Mouse (Mus musculus) cerebellum, adult 11-12 months (tissue): ENCODE data around the gene Rasgrf2.

Experiments used
- DNase-seq: peaks from one replicate; pipeline ENCODE4 v3.0.0; 2022

Gene Rasgrf2

DNA sequence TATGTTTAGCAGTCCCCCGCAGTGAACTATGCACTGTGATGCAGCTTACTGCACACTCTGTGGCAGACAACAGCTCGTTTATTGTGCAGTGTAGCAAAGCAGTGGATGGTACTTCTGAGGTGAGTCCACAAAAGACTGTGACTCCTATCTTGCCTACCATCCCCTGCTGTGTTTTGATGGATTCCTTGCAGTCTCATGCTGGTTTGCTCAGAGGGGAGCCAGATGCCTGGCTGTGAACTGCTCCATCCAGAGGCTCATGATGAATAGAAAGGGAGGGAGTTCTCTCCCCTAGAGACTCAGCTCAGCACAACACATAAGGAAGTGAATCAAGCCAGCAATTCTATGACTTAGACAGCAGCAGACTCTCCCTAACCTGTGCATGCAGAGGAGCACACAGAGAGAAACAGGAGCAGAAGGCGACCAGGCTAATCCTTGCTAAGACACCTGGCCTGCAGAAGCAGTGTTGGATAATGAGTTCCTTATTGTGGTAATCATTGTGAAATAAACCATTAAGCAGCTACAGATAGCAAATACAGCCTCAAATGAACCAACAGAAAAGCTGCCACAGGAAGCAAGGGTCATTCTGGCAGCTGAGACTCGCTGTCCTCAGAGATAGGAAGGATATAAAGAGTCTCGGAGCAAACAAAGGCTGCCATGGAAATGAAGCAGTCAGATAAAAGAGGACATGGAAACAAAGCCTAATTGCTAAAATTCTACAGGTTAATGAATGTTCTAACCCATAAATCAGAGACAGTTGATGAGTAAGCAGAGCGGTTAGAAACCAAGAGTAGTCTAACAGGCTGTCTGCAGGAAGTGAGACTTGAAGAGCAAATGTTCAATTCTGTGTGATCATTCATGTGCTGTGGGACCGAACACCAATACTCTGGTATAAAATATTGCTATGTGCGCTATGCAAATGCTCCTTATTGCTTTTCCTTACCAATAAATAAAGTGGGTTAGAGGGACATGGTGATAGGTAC lies 89.6 kb downstream of the Rasgrf2 start:
- DNase-seq = no peak

GRCm38 (mm10) chr13:92030364-92031057 lies 100.9 kb downstream of the Rasgrf2 start:
- no peak for DNase-seq

GRCm38 (mm10) chr13:92029666-92030065 lies 101.8 kb downstream of the Rasgrf2 start:
- DNase-seq = no peak

GRCm38 (mm10) chr13:92027951-92028350 lies 103.5 kb downstream of the Rasgrf2 start:
- DNase-seq = no peak

DNA sequence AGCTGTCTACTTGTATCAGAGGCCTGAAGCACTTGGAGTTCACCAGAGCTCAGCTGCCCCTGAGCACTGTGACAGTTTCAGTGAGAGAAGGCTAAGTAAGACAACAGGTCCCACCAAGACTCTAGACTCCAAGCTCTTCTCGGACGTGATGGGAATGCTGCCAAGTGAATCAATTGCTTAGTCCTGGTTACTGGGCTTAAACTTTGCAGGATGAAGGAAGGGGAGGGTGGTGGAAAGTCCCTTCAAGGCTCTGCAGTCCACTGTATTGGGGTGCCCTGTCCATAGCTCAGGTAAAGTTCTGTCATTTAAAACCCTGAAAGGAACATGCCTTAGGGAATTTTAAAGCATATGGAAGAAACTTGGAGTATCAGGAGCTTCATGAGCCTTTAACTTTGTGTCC lies 104.8 kb downstream of the Rasgrf2 start:
- DNase-seq = no peak

DNA sequence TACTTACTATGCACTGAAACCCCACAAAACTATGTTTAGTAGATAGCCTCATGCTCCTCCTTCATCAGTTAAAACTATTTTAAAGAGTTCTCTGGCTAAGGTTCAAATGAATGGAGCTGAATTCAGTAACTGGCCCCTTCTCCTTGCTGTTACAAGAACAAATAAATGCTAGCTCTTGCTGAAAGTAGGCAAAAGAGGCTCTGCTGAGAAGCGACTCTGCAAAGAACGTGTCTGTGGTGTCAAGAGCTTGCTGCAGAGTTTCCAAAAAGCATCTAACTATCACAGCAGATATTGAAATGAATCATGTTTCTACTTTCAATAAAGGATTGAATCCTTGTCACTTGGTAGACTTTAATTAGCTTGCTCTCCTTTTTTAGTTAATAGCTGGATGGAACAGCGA lies 106.3 kb downstream of the Rasgrf2 start:
- no peak for DNase-seq

- no peak for DNase-seq
Measured at GRCm38 (mm10) chr13:92022202-92022601, 109.3 kb downstream of the Rasgrf2 start.

DNA sequence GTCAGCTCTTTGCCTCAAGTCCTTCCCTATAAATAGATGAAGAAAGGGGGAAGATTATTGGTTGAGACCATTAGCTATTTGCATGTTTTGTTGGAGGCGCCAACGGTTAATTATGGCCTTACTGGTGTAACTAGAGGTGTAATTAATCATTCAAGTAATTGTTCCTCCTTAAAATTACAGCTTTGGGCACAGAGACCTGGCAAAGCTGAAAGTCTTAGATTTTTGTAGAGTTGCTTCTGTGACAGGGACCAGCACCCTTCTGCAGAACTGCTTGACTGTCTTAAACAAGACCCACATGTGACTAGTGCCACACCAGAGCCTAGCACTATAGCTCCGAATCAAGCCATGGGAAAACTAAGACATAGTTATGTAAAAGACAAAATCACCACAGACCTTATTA lies 134.5 kb downstream of the Rasgrf2 start:
- no peak for DNase-seq

- DNase-seq = no peak
Measured at GRCm38 (mm10) chr13:91991412-91991811, 140.0 kb downstream of the Rasgrf2 start.

GRCm38 (mm10) chr13:91990709-91991284 lies 140.7 kb downstream of the Rasgrf2 start:
- DNase-seq = no peak

- DNase-seq = no peak
Measured at GRCm38 (mm10) chr13:91988378-91988777, 143.1 kb downstream of the Rasgrf2 start.

GRCm38 (mm10) chr13:91986958-91987357 lies 144.5 kb downstream of the Rasgrf2 start:
- no peak for DNase-seq

- DNase-seq = no peak
Measured at GRCm38 (mm10) chr13:91985915-91986589, 145.4 kb downstream of the Rasgrf2 start.

DNA sequence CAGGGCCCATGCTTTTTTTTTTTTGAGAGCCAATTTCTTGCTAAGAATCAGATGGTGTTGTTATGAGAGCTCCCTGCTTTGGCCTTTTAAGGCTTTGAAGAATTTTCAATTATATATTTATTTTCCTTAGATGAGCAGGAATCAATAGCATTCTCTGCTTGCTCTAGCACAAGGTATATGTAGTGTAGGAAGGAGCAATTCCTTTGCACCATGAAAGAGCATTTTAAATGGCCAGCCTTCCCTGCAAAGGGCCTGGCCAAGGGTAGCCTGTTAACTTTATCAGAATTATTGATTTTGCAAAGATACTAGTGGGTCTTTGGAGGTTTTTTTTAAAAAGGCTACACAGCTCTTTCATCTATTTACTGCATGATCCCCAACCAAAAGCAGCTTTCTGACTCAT lies 146.4 kb downstream of the Rasgrf2 start:
- DNase-seq = no peak

- DNase-seq = no peak
Measured at GRCm38 (mm10) chr13:91982080-91982479, 149.4 kb downstream of the Rasgrf2 start.

DNA sequence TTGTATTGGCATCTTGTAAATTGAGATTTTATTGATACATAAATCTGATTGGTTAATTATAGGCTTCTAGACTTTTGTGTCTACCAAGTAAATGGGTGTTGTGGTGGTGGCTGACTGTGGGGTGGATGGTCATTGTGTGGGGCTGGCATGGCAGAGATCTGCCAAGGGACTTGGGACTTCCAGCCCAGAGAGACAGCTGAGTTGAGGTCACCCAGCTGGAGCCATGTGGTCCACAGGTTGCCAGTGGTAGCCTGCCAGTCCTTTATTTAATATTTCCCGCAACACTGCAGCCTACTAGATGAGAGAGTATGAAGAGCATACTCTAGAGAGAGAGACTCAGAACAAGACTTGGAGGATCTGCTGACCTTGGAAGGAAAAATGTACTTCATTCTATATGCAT lies 150.0 kb downstream of the Rasgrf2 start:
- no peak for DNase-seq

- no peak for DNase-seq
Measured at GRCm38 (mm10) chr13:91976971-91977370, 154.5 kb downstream of the Rasgrf2 start.

DNA sequence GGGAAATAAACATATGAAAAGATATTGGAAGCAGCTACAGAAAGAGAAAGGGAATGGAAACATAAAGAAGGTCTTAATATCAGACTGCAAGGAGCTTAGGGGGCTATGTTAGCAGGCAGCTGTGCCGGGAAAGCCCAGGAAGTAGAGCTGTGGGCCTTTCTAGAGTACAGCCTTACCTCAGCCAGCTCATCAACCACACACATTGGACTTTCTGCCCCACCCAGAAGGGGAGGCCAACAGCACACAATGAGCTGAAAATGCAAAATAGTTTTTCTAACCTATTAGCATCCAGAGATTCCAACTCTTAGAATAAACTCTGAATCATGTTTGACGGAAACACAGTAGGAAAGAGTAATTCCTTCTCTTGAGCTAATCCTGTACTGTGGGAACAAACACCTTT lies 154.9 kb downstream of the Rasgrf2 start:
- DNase-seq = no peak

DNA sequence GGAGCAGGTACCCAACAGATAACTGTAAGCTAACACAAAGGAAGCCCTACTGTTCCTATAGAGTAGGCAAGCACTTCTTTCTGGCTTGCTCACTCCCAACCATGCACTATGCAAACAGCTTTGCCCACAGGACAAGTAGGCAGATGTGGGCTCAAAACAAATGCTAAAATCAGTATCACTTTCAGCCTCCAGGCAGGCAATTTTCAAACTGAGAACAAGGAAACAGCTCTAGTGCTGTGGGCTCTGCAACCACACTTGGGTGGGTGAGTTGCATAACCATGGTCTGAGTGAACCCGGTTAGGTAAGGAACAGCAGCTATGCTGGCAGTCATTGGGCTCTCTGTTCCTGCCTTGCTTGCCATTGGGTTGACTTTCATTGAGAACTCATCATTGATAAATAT lies 157.3 kb downstream of the Rasgrf2 start:
- no peak for DNase-seq

DNA sequence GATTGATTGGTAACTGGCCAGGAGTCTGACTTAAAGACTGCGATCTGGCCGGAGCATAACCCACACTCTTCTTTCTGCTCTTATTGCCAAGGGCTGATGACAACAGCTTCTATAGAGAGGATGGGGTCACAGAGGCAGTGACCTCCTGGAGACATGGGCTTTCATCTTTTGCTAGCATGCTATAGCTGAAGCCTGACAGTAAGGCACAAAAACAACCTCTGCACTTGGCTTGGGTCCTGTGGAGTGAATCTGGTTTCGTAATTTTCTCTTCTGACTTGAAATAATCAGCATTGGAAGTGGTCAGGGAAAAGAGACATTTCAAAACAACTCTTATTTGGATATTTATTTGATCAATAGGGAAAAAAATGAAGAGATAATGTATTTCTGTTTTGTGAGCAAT lies 160.2 kb downstream of the Rasgrf2 start:
- no peak for DNase-seq

DNA sequence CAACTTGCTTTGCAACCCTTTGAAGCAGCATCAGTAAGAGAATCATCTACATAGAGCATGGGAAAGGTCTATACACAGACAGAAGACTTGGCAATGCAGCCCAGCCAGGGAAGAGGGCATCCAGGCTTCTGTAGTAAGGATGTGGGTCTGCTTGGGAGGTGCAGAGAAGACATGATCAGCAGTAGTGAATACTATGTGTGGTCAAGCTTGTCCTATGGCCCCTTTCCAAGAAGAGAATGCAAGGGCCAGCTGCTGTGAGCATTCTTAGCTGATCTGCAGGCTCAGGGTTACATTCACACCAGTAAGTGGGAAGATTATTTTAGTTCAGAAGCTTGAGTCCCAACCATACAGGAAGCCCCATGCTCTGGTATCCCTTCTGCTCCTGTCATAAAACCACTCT lies 175.0 kb downstream of the Rasgrf2 start:
- DNase-seq = no peak

DNA sequence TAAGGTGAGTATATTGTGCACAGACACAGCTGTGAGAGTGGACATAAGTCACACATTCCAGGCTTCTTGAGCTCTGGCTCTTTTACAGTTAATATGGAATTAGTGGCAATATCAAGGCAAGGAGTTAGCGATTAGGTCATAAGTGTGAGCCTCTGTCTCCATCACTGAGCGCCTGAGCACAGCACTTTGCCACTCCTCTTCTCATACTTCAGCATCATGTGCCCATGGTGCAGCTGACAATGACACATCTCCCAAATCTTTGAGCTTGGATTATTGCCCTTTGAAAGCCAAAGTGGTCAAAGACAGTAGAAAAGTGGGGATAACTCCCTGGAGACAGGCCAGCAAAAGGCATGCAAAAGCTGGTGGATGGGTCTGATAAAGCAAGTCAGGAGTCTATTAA lies 175.8 kb downstream of the Rasgrf2 start:
- DNase-seq = no peak

DNA sequence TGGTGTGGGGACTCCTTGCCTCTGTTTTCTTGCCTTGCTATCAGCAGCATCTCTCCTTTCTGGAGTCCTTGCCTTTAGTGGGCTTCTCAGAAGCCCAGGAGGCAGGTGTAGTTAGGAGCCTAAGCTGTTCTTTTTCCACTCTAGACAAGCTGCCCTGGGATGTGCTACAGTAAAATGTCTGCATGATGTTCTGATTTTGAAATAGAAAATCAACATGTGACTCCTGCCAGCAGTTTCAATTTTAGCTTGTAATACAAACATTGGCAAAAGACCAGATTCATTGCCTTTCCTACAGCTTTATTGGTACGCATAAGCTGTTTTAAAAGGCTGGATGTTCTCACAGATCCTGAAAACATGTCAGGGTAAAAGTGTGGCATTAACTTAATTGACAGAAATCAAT lies 176.3 kb downstream of the Rasgrf2 start:
- no peak for DNase-seq
